Mouse (Mus musculus): ENCODE data around the gene Alox5.

DNA sequence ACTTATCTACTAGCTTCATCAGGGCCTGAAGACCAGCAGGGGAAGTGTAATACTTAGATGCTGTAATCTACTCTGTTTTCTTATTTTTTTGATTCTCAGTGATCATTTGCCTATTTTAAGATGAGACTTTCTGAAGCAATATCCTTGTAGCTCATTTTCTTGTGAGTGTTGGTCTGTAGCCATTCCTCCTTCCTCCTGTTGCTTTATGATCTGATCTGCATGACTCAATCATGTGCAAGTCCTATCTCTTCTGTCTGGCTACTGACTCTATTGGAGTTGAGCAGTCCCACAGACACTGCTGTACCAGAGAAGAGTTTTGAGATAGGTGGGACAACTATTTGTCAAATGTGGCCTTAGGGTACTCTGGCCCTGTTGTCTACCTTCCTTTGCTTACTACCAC is 86.4 kb downstream of the Alox5 start:
- TF ChIP-seq CTCF (IDR thresholded peaks at IDR 0.05; ENCODE audit: extremely low read depth, insufficient read depth, low read length) (no peak), POLR2A (IDR thresholded peaks at IDR 0.05; ENCODE audit: extremely low read depth, insufficient read depth, low read length) (no peak)

Measured in cortical plate, adult 2 months (tissue).